Mouse (Mus musculus) cortical plate, adult 2 months (tissue): ENCODE results near the gene Thbs2.

Experiments
- CTCF ChIP-seq: fragments of 200-500 bp; IDR thresholded peaks from 2 replicates; pipeline ENCODE4 v1.5.1; 2011; ENCODE audit warnings: mild to moderate bottlenecking, control low read depth, low read length; ENCODE audit not compliant: insufficient read depth; ENCODE audit errors: extremely low read depth
- POLR2A ChIP-seq: fragments of 200-500 bp; IDR thresholded peaks from 2 replicates; pipeline ENCODE4 v1.6.1; 2011; ENCODE audit warnings: mild to moderate bottlenecking, low read length, control low read depth; ENCODE audit not compliant: insufficient read depth; ENCODE audit errors: extremely low read depth

DNA sequence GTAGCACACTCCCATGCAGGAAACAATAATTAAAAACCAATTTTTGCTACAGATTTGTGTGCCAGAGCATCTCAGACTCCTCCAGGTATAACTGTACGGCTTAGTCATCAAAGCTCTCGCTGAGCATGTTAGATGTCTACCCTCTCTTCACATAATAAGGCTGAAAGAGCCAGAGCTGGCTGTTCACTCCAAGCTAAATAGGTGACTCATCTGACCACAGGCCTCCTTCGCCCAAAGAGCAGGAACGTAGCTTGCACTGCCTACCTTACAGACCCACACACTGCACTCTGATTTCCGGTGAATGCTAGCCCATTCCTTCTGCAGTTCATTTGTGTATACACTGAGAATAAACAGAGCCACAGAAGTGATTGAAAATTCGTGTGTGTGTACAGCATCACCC lies 31.6 kb downstream of the Thbs2 start:
- TF ChIP-seq POLR2A (no peak), CTCF (no peak)
